Mouse (Mus musculus): ENCODE data around the gene Dhx16.

DNA sequence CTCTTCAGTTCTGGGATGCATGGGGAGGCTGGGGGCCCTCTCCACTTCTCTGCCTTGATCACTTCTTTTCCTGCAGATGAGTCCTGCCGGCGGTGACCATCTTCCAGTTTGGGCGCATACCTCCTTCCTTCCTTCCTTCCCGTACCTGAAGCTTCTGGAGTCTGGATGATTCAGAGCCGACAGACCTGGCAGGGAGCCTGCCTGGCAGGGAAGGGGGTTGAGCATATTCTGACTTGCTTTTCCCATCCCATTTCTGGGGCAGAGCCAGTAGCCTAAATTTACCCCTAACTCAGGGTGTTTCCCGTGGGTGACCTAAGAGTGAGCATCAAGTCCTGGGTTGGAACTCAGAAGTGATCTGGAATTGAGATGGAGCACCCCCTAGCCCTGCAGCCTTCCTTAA, 4.9 kb upstream of the Dhx16 start:
- no peak for TF ChIP-seq CTCF (IDR thresholded peaks at IDR 0.05; ENCODE audit: low read depth)
- no peak for TF ChIP-seq EP300 (IDR thresholded peaks at IDR 0.05; ENCODE audit: low read depth)
